ENCODE assay signal across 32 mouse cellular contexts in the genomic region with DNA sequence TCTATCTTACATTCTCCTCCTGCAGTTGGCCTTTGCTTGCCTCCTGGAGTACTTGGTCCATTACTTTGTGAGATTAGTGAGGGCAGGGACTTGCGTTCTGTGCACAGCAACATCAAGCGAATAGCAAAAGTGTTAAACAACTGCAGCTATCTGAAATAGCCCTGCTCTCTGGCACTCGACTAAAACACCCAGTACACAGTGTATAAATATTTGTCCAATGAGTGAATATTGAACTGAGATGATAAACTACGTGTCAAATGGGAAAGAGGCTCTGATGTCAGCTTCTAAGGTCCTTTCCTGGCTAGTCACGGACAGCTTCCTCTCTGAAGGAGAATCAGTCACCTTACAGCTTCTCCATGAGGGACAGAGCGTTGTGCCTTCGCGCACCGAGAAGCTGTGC. TPM values are rescaled to one million over a fixed set of nuclear protein-coding genes. Genes with fewer than 3 reads are reported as not detected.
"Had no signal": no experiment of that assay in that cellular context is flagged by ENCODE, and none has a peak within 500 bp of the region (broad histone marks: within the 10 kb centered on the region; RNA-seq: fewer than 3 reads in every experiment).

No protein-coding gene starts in this region.

- H3K9me3 ChIP-seq: embryonic facial prominence, embryonic 10.5 days; embryonic facial prominence, embryonic 12.5 days; embryonic facial prominence, embryonic 13.5 days; embryonic facial prominence, embryonic 15.5 days; forebrain, embryonic 10.5 days; forebrain, embryonic 12.5 days; forebrain, embryonic 13.5 days; forebrain, embryonic 15.5 days had no signal

- H3K9ac ChIP-seq: embryonic facial prominence, embryonic 12.5 days; embryonic facial prominence, embryonic 13.5 days; embryonic facial prominence, embryonic 15.5 days; forebrain, embryonic 12.5 days; forebrain, embryonic 13.5 days; forebrain, embryonic 15.5 days; forebrain, postnatal 0 days had no signal

- H3K4me1 ChIP-seq: embryonic facial prominence, embryonic 10.5 days; embryonic facial prominence, embryonic 12.5 days; embryonic facial prominence, embryonic 13.5 days; embryonic facial prominence, embryonic 15.5 days; forebrain, embryonic 10.5 days; forebrain, embryonic 12.5 days; forebrain, embryonic 13.5 days; forebrain, embryonic 15.5 days had no signal

- H3K4me3 ChIP-seq: embryonic facial prominence, embryonic 10.5 days; embryonic facial prominence, embryonic 12.5 days; embryonic facial prominence, embryonic 13.5 days; embryonic facial prominence, embryonic 15.5 days; erythroblast, embryonic 14.5 days; forebrain, embryonic 10.5 days; forebrain, embryonic 12.5 days; forebrain, embryonic 13.5 days; forebrain, embryonic 15.5 days; gastrocnemius, adult 2 months had no signal

- H3K36me3 ChIP-seq: embryonic facial prominence, embryonic 10.5 days; embryonic facial prominence, embryonic 12.5 days; embryonic facial prominence, embryonic 13.5 days; embryonic facial prominence, embryonic 15.5 days; forebrain, embryonic 10.5 days; forebrain, embryonic 12.5 days; forebrain, embryonic 15.5 days had no signal

- DNase-seq: cerebellum, adult 2 months; cerebellum, adult 8-10 months; cerebellum, adult 9-10 months; cerebellum, adult 9-11 months; cerebellum, postnatal 10 days; cerebellum, postnatal 14 days; cerebellum, postnatal 25 days; cerebellum, postnatal 36 days; embryo, embryonic 11 days; forebrain, postnatal 0 days; gastrocnemius, adult 2 months; gastrocnemius, postnatal 10 days; gastrocnemius, postnatal 14 days; gastrocnemius, postnatal 25 days; gastrocnemius, postnatal 36 days; heart, adult 11 months; heart, adult 18-20 months had no signal

- ATAC-seq: forebrain, embryonic 13.5 days; forebrain, embryonic 14.5 days; forebrain, embryonic 15.5 days; forebrain, embryonic 16.5 days; forebrain, postnatal 0 days had no signal

- H3K4me2 ChIP-seq: embryonic facial prominence, embryonic 12.5 days; embryonic facial prominence, embryonic 13.5 days; embryonic facial prominence, embryonic 15.5 days; forebrain, embryonic 12.5 days; forebrain, embryonic 13.5 days; forebrain, embryonic 15.5 days had no signal

- H3K27me3 ChIP-seq: embryonic facial prominence, embryonic 12.5 days; embryonic facial prominence, embryonic 13.5 days; embryonic facial prominence, embryonic 15.5 days; forebrain, embryonic 12.5 days; forebrain, embryonic 13.5 days; forebrain, embryonic 15.5 days had no signal

- H3K27ac ChIP-seq: embryonic facial prominence, embryonic 10.5 days; embryonic facial prominence, embryonic 12.5 days; embryonic facial prominence, embryonic 13.5 days; embryonic facial prominence, embryonic 15.5 days; forebrain, embryonic 10.5 days; forebrain, embryonic 12.5 days; forebrain, embryonic 13.5 days; forebrain, embryonic 15.5 days; gastrocnemius, adult 2 months had no signal

RNA-seq across cellular contexts. Expression of a gene that starts 14.2 kb away (rescaled TPM):
- polyA plus RNA-seq: embryonic facial prominence, embryonic 10.5 days; embryonic facial prominence, embryonic 11.5 days; erythroblast, embryonic 14.5 days; forebrain, embryonic 10.5 days; forebrain, embryonic 11.5 days; forebrain, embryonic 12.5 days; forebrain, embryonic 13.5 days; forebrain, embryonic 14.5 days; forebrain, embryonic 16.5 days; forebrain, postnatal 0 days had no signal

RNA-seq across cellular contexts. Expression of a gene that starts 14.6 kb away (rescaled TPM):
- polyA plus RNA-seq: cerebellum, adult 2 months; cortical plate, adult 2 months; embryonic facial prominence, embryonic 10.5 days; embryonic facial prominence, embryonic 11.5 days; embryonic facial prominence, embryonic 12.5 days; embryonic facial prominence, embryonic 13.5 days; embryonic facial prominence, embryonic 15.5 days; erythroblast, embryonic 14.5 days; forebrain, embryonic 10.5 days; forebrain, embryonic 11.5 days; forebrain, embryonic 12.5 days; forebrain, embryonic 13.5 days; forebrain, embryonic 14.5 days; forebrain, embryonic 16.5 days; frontal cortex, adult 2 months had no signal

RNA-seq across cellular contexts. Expression of a gene that starts 29.4 kb away (rescaled TPM):
- polyA plus RNA-seq: cerebellum, adult 2 months; erythroblast, embryonic 14.5 days; forebrain, embryonic 10.5 days; forebrain, embryonic 11.5 days; forebrain, embryonic 13.5 days; forebrain, embryonic 14.5 days; forebrain, embryonic 15.5 days; forebrain, embryonic 16.5 days; frontal cortex, adult 2 months had no signal

RNA-seq across cellular contexts. Expression of a gene that starts 31.4 kb away (rescaled TPM):
- polyA plus RNA-seq: cortical plate, adult 2 months; erythroblast, embryonic 14.5 days; forebrain, embryonic 10.5 days; forebrain, embryonic 11.5 days; forebrain, embryonic 13.5 days had no signal
